Mouse (Mus musculus): ENCODE measurements around the gene Atp8b2.

Atp8b2 gene

DNA sequence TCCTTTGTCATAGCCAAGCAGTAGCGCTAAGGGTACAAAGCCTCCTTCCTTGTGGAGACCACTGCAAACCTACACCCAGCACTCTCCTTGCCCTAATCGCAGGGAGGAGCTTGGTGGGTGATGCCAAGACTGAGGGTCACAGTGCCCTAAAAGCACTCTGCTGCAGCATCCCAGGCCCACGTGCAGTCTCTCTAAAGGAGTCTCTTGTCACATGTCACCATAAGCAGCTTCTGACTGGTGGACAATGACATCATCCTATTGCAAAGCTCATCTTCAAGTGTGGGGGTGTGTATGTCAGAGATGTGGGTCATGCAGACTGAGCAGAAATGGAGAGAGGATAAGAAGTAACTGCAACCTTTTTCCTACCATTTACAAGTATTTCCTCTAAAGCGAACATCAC is 3.9 kb downstream of the Atp8b2 start:
- no peak for DNase-seq (ENCODE audit: low read depth)

GRCm38 (mm10) chr3:89957880-89958279 is 5.4 kb downstream of the Atp8b2 start:
- no peak for DNase-seq (ENCODE audit: low read depth)

DNA sequence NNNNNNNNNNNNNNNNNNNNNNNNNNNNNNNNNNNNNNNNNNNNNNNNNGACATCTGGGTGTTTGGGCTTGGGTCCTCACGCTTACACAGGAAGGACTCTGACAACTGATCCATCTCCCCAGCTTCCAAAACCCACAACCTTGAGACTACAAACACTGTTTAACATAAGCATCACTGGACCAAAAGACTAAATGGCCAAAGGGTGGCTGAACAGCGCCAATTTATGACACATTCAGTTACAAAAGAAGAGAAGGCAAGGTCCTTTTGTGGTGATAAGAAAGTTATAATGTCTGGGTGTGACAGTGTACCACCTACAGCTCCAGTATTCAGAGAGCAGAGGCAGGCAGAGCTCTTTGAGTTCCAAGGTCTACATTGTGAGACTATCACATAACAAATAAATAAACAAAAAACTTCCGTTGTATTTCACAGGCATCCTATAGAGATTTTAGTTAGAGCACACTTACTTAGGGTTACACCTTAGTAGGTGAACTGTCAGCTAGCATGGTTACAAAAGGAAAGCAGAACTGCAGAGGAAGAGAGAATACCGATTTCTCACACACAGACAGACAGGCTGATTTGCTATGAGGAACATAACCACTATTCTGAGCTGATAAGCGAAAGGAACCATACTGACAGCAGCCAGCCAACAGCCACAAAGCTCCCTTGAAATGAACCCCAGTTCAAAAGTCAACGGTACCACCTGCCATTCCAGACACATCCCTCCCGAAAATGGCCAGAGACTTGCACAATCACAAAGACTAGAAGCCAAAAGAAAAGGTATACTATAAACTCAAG is 6.9 kb downstream of the Atp8b2 start:
- no peak for DNase-seq (ENCODE audit: low read depth)

DNA sequence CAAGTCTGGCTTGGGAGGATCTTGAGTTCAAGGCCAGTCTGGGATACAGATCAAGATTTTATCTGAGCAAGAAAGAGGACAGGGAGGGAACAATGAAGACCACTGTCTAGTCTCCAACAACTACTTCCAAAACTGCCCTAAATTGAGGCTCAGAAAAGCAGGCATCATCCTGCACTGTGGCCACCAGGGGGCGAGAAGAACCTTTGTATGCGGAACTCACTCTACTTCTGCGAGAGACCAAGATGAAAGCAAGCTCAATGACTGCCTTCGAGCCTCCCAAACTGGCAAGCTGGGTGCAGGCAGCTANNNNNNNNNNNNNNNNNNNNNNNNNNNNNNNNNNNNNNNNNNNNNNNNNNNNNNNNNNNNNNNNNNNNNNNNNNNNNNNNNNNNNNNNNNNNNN is 9.9 kb downstream of the Atp8b2 start:
- peak; percentile 93 for DNase-seq (ENCODE audit: low read depth)

DNA sequence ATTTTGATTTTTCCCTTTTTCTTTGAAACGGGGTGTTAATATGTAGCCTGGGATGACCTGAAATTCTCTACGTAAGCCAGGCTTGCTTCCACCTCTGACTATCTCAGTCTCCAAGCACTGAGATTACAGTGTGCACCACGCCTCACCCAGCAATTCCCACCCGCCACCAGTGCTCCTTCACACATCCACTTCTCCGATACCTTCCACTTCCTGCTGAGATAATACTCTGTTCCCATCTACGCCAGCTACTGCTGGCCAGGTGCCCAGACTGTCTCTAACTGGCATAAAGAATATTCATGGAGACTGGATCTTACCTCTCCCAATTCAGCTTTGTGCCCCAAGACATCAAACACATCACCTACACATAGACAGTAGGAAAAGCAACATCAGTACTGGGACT is 14.7 kb downstream of the Atp8b2 start:
- DNase-seq (ENCODE audit: low read depth), result no peak

- DNase-seq (ENCODE audit: low read depth), result no peak
These were observed 15.3 kb downstream of the Atp8b2 start for GRCm38 (mm10) chr3:89948021-89948420.

DNA sequence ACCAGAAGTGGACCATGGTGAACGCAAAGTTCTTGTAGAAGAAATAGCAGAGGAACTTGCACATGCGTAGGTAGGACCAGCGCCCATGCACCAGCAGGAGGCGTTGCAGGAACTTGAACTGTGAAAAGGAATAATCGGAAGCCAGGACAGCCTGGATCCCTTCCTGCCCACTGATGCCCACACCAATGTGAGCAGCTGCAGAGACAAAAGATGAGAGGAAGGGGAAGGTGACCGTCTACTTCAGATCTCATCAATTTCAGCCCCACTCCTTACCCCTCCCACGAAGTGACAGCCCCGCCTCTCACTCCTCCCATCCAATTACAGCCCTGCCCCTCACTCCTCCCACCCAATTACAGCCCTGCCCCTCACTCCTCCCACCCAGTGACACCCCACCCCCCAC is 18.3 kb downstream of the Atp8b2 start:
- peak; percentile 30 for DNase-seq (ENCODE audit: low read depth)

- no peak for DNase-seq (ENCODE audit: low read depth)
These were observed 20.4 kb downstream of the Atp8b2 start for GRCm38 (mm10) chr3:89942894-89943293.

GRCm38 (mm10) chr3:89936495-89936894 is 26.8 kb downstream of the Atp8b2 start:
- no peak for DNase-seq (ENCODE audit: low read depth)

DNA sequence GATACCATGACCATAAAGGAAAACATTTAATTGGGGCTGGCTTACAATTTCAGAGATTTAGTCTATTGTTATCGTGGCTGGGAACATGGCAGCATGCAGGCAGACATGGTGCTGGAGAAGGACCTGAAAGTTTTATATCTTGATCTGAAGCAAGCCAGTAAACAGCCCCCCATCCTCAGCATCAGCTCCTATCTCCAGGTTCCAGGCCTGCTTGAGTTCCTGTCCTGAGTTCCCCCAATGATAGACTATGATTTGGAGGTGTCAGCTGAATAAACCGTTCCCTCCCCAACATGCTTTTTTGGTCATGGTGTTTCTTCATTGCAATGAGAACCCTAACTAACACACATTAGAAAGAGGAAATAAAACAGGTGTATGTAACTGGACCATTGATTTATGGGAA is 30.4 kb downstream of the Atp8b2 start:
- DNase-seq (ENCODE audit: low read depth), result no peak

DNA sequence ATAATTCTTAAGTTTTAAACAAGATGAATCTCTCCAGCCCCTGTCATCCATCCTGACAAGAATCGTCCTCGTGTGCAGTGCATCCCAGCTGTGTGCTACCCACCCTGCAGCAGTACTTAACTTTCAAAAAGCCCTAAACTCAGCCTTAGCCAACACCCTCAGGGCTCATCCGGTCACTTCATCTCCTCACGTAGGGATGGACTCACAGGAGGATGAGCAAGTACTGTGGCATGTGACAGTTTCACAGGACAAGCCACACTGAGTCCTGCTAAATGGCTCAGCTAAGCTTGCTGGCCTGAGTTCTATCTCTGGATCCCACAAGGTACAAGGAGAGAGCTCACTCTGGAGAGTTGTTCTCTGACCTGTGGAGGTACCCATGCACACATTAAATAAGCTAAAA is 34.4 kb downstream of the Atp8b2 start:
- no peak for DNase-seq (ENCODE audit: low read depth)

GRCm38 (mm10) chr3:89926440-89926839 is 36.9 kb downstream of the Atp8b2 start:
- DNase-seq (ENCODE audit: low read depth), result no peak

DNA sequence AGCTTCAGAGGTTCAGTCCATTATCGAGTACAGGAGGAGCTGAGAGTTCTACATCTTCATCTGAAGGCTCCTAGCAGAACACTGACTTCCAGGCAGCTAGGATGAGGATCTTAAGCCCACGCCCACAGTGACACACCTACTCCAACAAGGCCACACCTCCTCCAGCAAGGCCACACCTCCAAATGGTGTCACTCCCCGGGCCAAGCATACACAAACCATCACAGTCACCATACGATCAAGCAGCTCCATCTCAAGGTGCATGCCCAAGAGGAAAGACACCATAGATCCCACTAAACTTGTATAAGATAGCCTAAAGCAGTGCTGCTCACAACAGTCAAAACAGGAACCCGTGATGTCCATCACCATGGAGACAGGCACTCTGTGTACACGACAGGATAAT is 42.6 kb downstream of the Atp8b2 start:
- DNase-seq (ENCODE audit: low read depth), result no peak

DNA sequence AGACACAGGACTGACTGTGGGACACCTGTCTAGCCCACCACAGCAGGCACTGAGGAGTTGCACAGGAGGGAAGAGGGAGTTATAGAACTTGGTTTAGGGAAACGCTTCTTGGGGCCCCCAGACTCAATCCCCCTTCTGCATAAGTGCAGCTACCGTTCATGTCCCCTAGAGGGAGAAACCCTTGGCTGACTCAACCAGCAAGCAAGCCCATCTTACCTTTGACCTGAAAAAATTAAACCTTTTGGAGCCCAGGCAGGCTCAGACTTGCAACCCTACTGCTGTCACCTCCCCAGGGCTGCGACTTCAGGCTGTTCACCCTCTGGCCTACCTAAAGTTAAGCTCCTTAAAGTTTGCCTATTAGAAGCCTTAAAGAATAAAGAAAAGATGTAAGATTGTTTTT is 45.9 kb downstream of the Atp8b2 start:
- DNase-seq (ENCODE audit: low read depth), result no peak

- peak; percentile 45 for DNase-seq (ENCODE audit: low read depth)
These were observed 46.7 kb downstream of the Atp8b2 start for GRCm38 (mm10) chr3:89916622-89917021.

DNA sequence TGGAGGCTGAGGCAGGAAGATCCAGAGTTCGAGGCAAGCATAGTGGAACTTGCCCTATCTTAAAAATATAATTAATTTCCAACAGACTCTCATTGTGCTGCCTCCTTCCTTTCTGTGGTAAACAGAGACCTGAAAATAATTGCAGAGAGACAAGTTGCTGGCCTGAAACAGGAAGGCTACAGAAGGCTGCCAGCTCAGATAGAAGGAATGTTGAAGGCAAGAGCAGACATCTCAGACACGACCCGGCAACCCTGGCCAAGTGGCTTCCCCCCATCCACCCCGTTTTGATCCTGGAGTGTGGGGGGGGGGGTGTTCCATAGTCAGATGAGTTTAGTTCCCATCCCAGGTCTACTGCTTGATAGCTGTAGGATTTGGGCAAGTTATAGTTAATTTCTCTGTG is 48.6 kb downstream of the Atp8b2 start:
- DNase-seq (ENCODE audit: low read depth), result no peak

GRCm38 (mm10) chr3:89912543-89913391 is 50.5 kb downstream of the Atp8b2 start, which contains the start of gene Il6ra:
Gene Il6ra (minus strand): TSS chr3:89913196.
- DNase-seq (ENCODE audit: low read depth), result peak; percentile 95

DNA sequence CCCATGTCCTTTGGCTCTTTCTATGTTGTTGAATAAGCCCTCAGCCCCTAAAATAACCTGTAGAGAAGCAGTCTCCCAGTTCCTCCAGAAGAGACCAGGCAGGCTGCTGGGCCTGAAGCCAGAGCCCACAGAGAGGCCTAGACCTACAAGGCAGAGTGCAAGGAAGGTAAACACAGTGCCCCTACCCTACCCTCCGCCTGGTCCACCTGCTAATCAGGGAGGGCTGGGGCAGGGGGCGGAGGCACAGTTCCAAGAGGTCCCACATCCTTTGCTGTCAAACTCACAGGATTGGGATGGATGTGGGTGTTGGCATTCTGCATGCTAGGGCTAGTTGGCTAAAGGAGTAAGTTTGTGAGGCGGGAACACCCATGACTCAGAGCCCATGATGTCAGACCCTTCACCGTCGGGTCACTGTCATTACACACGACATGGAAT is 51.2 kb downstream of the Atp8b2 start:
- no peak for DNase-seq (ENCODE audit: low read depth)

DNA sequence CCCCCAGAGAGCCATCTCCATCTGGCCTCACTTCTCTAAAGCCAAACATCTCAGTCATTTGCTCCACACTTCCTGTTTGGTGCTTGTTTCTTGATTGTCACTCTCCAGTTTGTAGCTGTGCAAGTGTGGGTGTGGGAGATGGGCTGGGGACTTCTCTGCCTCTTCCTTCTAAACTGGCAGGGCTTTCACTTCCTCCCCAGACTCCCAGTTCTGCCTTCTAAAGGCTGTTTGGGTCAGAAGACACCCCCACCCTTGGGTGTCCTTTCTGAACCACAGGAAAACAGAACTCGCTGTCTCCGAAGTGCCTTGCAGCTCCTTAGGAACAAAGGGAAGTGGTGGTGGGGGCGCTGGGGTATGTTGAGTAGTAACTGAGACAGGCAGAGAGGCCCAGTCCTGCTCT is 52.1 kb downstream of the Atp8b2 start:
- DNase-seq (ENCODE audit: low read depth), result no peak

GRCm38 (mm10) chr3:89909703-89910542 is 53.4 kb downstream of the Atp8b2 start:
- no peak for DNase-seq (ENCODE audit: low read depth)

DNA sequence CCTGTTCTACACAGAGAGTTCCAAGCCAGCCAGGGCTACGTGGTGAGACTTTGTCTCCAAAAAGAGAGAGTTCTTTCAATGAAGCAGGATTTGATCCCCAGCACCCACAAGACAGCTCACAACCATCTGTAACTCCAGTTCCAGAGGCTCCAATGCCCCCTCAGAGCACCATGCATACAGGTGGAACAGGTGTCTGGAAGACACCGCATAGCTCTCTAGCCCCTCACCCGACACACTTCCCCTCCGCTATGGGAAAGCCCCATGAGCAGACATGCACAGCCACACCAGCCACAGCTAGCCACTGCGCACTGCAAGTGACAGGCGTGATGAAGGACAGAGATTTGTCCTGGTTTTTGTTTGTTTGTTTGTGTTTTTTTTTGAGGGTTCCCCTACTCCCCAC is 54.5 kb downstream of the Atp8b2 start:
- DNase-seq (ENCODE audit: low read depth), result no peak

- DNase-seq (ENCODE audit: low read depth), result no peak
These were observed 55.5 kb downstream of the Atp8b2 start for GRCm38 (mm10) chr3:89907846-89908245.

Measured in NIH3T3 (cell line).